Mouse (Mus musculus): ENCODE measurements around the gene Zfp704. TPM values are rescaled to one million over a fixed set of nuclear protein-coding genes. Genes with fewer than 3 reads are reported as not detected.

Zfp704 gene
- polyA plus RNA-seq, 1 experiment = 0.80 TPM

- Histone ChIP-seq H3K79me2 (ENCODE audit: control insufficient read depth, insufficient read depth) (no peaks in the 10 kb centered on the region), H3K4me2 (ENCODE audit: low read depth) (no peak overlapping the region), H3K27me3 (ENCODE audit: control insufficient read depth, insufficient read depth, insufficient read length) (no peaks in the 10 kb centered on the region), H3ac (ENCODE audit: control insufficient read depth, insufficient read length) (no peak overlapping the region), H3K36me3 (ENCODE audit: control insufficient read depth, insufficient read depth) (no peaks in the 10 kb centered on the region), H3K4me3 (no peak overlapping the region)
- no peak for TF ChIP-seq TCF3 (IDR thresholded peaks at IDR 0.05; ENCODE audit: insufficient read length, low read depth)
Observed at GRCm38 (mm10) chr3:9567948-9568347, 41.9 kb downstream of the Zfp704 start.

- no peak overlapping the region for H3ac ChIP-seq (ENCODE audit: control insufficient read depth, insufficient read length)
- no peaks in the 10 kb centered on the region for H3K27me3 ChIP-seq (ENCODE audit: control insufficient read depth, insufficient read depth, insufficient read length)
- H3K36me3 ChIP-seq (ENCODE audit: control insufficient read depth, insufficient read depth) = no peaks in the 10 kb centered on the region
- no peaks in the 10 kb centered on the region for H3K79me2 ChIP-seq (ENCODE audit: control insufficient read depth, insufficient read depth)
- no peak for TF ChIP-seq CEBPB (IDR thresholded peaks at IDR 0.05; ENCODE audit: insufficient read depth, poor library complexity, severe bottlenecking)
- TF ChIP-seq POLR2AphosphoS2 (IDR thresholded peaks at IDR 0.05; ENCODE audit: insufficient read length, low read depth) = no peak
- TF ChIP-seq TCF12 (IDR thresholded peaks at IDR 0.05; ENCODE audit: insufficient read depth, poor library complexity, severe bottlenecking) = no peak
- TF ChIP-seq MYOD1 (IDR thresholded peaks at IDR 0.05; ENCODE audit: control insufficient read depth in 1 of 3, insufficient read length in 2 of 3, low read depth in 2 of 3) = no peak
- no peak overlapping the region for H3K4me3 ChIP-seq
- no peak overlapping the region for H3K4me2 ChIP-seq (ENCODE audit: low read depth)
Observed at GRCm38 (mm10) chr3:9566831-9567230, 43.1 kb downstream of the Zfp704 start.

- no peaks in the 10 kb centered on the region for H3K79me2 ChIP-seq (ENCODE audit: control insufficient read depth, insufficient read depth)
- H3K4me2 ChIP-seq (ENCODE audit: low read depth) = no peak overlapping the region
- no peak overlapping the region for H3ac ChIP-seq (ENCODE audit: control insufficient read depth, insufficient read length)
- no peak overlapping the region for H3K4me3 ChIP-seq
- H3K36me3 ChIP-seq (ENCODE audit: control insufficient read depth, insufficient read depth) = no peaks in the 10 kb centered on the region
- TF ChIP-seq MYOG (IDR thresholded peaks at IDR 0.05; ENCODE audit: control insufficient read depth in 1 of 3, insufficient read depth in 1 of 3, insufficient read length in 2 of 3, low read depth in 2 of 3) (no peak), E2F4 (IDR thresholded peaks at IDR 0.05; ENCODE audit: insufficient read depth) (no peak)
- H3K27me3 ChIP-seq (ENCODE audit: control insufficient read depth, insufficient read depth, insufficient read length) = no peaks in the 10 kb centered on the region
Observed at GRCm38 (mm10) chr3:9563562-9563961, 46.3 kb downstream of the Zfp704 start.

- H3K36me3 ChIP-seq (ENCODE audit: control insufficient read depth, insufficient read depth) = no peaks in the 10 kb centered on the region
- no peak overlapping the region for H3ac ChIP-seq (ENCODE audit: control insufficient read depth, insufficient read length)
- TF ChIP-seq E2F4 (IDR thresholded peaks at IDR 0.05; ENCODE audit: insufficient read depth) (no peak), POLR2A (IDR thresholded peaks at IDR 0.05; ENCODE audit: insufficient read length, low read depth) (no peak), USF1 (IDR thresholded peaks at IDR 0.05; ENCODE audit: low read depth) (no peak), REST (IDR thresholded peaks at IDR 0.05; ENCODE audit: insufficient read depth, insufficient read length) (no peak), MYOD1 (IDR thresholded peaks at IDR 0.05; ENCODE audit: control insufficient read depth in 1 of 3, insufficient read length in 2 of 3, low read depth in 2 of 3) (no peak), TCF3 (IDR thresholded peaks at IDR 0.05; ENCODE audit: insufficient read length, low read depth) (no peak), TCF12 (IDR thresholded peaks at IDR 0.05; ENCODE audit: insufficient read depth, poor library complexity, severe bottlenecking) (no peak), SRF (IDR thresholded peaks at IDR 0.05; ENCODE audit: control insufficient read depth, insufficient read length, low read depth) (no peak), MYOG (IDR thresholded peaks at IDR 0.05; ENCODE audit: control insufficient read depth in 1 of 3, insufficient read depth in 1 of 3, insufficient read length in 2 of 3, low read depth in 2 of 3) (no peak), MAX (IDR thresholded peaks at IDR 0.05; ENCODE audit: low read depth) (no peak), CEBPB (IDR thresholded peaks at IDR 0.05; ENCODE audit: insufficient read depth, poor library complexity, severe bottlenecking) (no peak), POLR2AphosphoS2 (IDR thresholded peaks at IDR 0.05; ENCODE audit: insufficient read length, low read depth) (no peak)
- H3K4me3 ChIP-seq = no peak overlapping the region
- H3K79me2 ChIP-seq (ENCODE audit: control insufficient read depth, insufficient read depth) = no peaks in the 10 kb centered on the region
- H3K27me3 ChIP-seq (ENCODE audit: control insufficient read depth, insufficient read depth, insufficient read length) = no peaks in the 10 kb centered on the region
- H3K4me2 ChIP-seq (ENCODE audit: low read depth) = no peak overlapping the region
Observed at GRCm38 (mm10) chr3:9562649-9563328, 47.1 kb downstream of the Zfp704 start.

GRCm38 (mm10) chr3:9557778-9558560 is 51.9 kb downstream of the Zfp704 start:
- Histone ChIP-seq H3K4me2 (ENCODE audit: low read depth) (no peak overlapping the region), H3K79me2 (ENCODE audit: control insufficient read depth, insufficient read depth) (no peaks in the 10 kb centered on the region), H3K27me3 (ENCODE audit: control insufficient read depth, insufficient read depth, insufficient read length) (no peaks in the 10 kb centered on the region), H3K36me3 (ENCODE audit: control insufficient read depth, insufficient read depth) (no peaks in the 10 kb centered on the region), H3ac (ENCODE audit: control insufficient read depth, insufficient read length) (no peak overlapping the region), H3K4me3 (no peak overlapping the region)
- TF ChIP-seq TCF12 (IDR thresholded peaks at IDR 0.05; ENCODE audit: insufficient read depth, poor library complexity, severe bottlenecking) (no peak), MYOG (IDR thresholded peaks at IDR 0.05; ENCODE audit: control insufficient read depth in 1 of 3, insufficient read depth in 1 of 3, insufficient read length in 2 of 3, low read depth in 2 of 3) (no peak), SRF (IDR thresholded peaks at IDR 0.05; ENCODE audit: control insufficient read depth, insufficient read length, low read depth) (no peak), POLR2AphosphoS2 (IDR thresholded peaks at IDR 0.05; ENCODE audit: insufficient read length, low read depth) (no peak), MAX (IDR thresholded peaks at IDR 0.05; ENCODE audit: low read depth) (no peak), TCF3 (IDR thresholded peaks at IDR 0.05; ENCODE audit: insufficient read length, low read depth) (no peak), POLR2A (IDR thresholded peaks at IDR 0.05; ENCODE audit: insufficient read length, low read depth) (no peak), E2F4 (IDR thresholded peaks at IDR 0.05; ENCODE audit: insufficient read depth) (no peak)
